Mouse (Mus musculus) spleen, adult 2 months (tissue): Measurements from ENCODE around the gene Zfp408.

ENCODE experiments used
- CTCF ChIP-seq: fragments of 200-500 bp; IDR thresholded peaks from 2 replicates; pipeline ENCODE4 v1.5.1; 2011; ENCODE audit warnings: mild to moderate bottlenecking, inconsistent platforms; ENCODE audit not compliant: insufficient read depth, insufficient read length, insufficient replicate concordance; ENCODE audit errors: extremely low read depth
- POLR2A ChIP-seq: fragments of 200-500 bp; IDR thresholded peaks from 2 replicates; pipeline ENCODE4 v1.6.1; 2011; ENCODE audit warnings: low read depth, low read length, inconsistent platforms

- TF ChIP-seq CTCF (no peak), POLR2A (no peak)
Observed at GRCm38 (mm10) chr2:91664780-91665179, 15.2 kb upstream of the Zfp408 start.
